Mouse (Mus musculus) cerebellum, adult 2 months (tissue): ENCODE results near the gene Taar6.

Experiments used
- CTCF ChIP-seq: fragments of 200-500 bp; IDR thresholded peaks from 2 replicates; pipeline ENCODE4 v1.5.1; 2011; ENCODE audit warnings: low read depth, mild to moderate bottlenecking, control low read depth, low read length, moderate library complexity, borderline replicate concordance; ENCODE audit not compliant: insufficient read depth
- POLR2A ChIP-seq: fragments of 200-500 bp; IDR thresholded peaks from 2 replicates; pipeline ENCODE4 v1.6.1; 2011; ENCODE audit warnings: low read length, control low read depth, borderline replicate concordance; ENCODE audit not compliant: insufficient read depth

DNA sequence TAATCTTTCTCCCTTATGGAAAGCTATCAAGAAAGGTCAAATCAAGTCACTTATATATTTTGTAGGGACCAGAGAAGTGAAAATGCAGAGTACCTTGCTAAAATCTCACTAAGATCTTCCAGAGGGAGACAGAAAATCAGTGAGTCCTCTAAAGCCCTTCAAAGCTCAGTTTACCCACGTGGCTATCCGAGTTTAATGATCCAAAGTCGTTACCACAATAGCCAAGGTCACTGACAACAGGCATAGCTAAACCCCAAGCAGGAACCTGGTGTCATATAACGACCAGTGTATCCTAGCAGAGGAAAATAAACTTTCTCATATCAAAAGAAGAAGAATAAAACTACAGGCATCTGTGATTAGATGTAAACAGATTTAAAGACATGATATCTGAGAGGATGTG is 47.8 kb downstream of the Taar6 start:
- no peak for TF ChIP-seq CTCF
- no peak for TF ChIP-seq POLR2A
